ENCODE assay signal across 10 mouse cellular contexts in genomic region chr5:75076326-75077050, GRCm38 (mm10). TPM values are rescaled to one million over a fixed set of nuclear protein-coding genes. Genes with fewer than 3 reads are reported as not detected.
DNase-seq lines count a peak whose midpoint lies in the region; ATAC-seq lines count a peak whose summit lies in the region.
"Had no signal": no experiment of that assay in that cellular context is flagged by ENCODE, and none has a peak within 500 bp of the region (broad histone marks: within the 10 kb centered on the region; RNA-seq: fewer than 3 reads in every experiment).

No protein-coding gene starts in this region.

- H3K4me3 ChIP-seq in heart, embryonic 11.5 days (ENCODE audit: low read depth, low read length), result peak overlapping the region; percentile 10; the same call in 1 of the 2 replicates
- H3K4me3 ChIP-seq in embryonic facial prominence, embryonic 10.5 days, result peak overlapping the region; percentile 47
- peak overlapping the region; percentile 30 for H3K4me3 ChIP-seq in hindbrain, embryonic 14.5 days (replicated peaks; ENCODE audit: low read length)
- H3K4me3 ChIP-seq: liver, embryonic 13.5 days had no signal

- no peak for ATAC-seq in heart, embryonic 11.5 days (replicated peaks; ENCODE audit: insufficient number of reproducible peaks, low FRiP score, low TSS enrichment)
- no peak for ATAC-seq in hindbrain, embryonic 14.5 days (ENCODE audit: low FRiP score)

- no peaks in the 10 kb centered on the region for H3K9me3 ChIP-seq in heart, embryonic 11.5 days (replicated peaks; ENCODE audit: control insufficient read depth, low read length)
- no peaks in the 10 kb centered on the region for H3K9me3 ChIP-seq in embryonic facial prominence, embryonic 10.5 days
- no peaks in the 10 kb centered on the region for H3K9me3 ChIP-seq in hindbrain, embryonic 14.5 days (ENCODE audit: control insufficient read depth, low read length)
- H3K9me3 ChIP-seq: liver, embryonic 13.5 days had no signal

- no peak overlapping the region for H3K9ac ChIP-seq in heart, embryonic 11.5 days (ENCODE audit: low read depth, low read length)
- H3K9ac ChIP-seq in hindbrain, embryonic 14.5 days, result no peak overlapping the region
- H3K9ac ChIP-seq: liver, embryonic 13.5 days had no signal

- H3K27me3 ChIP-seq in heart, embryonic 11.5 days (ENCODE audit: control insufficient read depth, insufficient read depth, low read length), result peaks cover 98% of the 10 kb centered on the region
- H3K27me3 ChIP-seq in embryonic facial prominence, embryonic 10.5 days (replicated peaks; ENCODE audit: low read depth, poor library complexity, severe bottlenecking), result peaks cover 100% of the 10 kb centered on the region
- peaks cover 99% of the 10 kb centered on the region for H3K27me3 ChIP-seq in hindbrain, embryonic 14.5 days (ENCODE audit: control insufficient read depth, insufficient read depth, low read length)

- H3K4me2 ChIP-seq in heart, embryonic 11.5 days, result peak overlapping the region; percentile 55
- peak overlapping the region; percentile 55 for H3K4me2 ChIP-seq in hindbrain, embryonic 14.5 days (replicated peaks)
- H3K4me2 ChIP-seq: liver, embryonic 13.5 days had no signal

- intact Hi-C loops in heart, postnatal 14 days (cut with DNase I), result no loop called here

- H3K4me1 ChIP-seq in heart, embryonic 11.5 days (ENCODE audit: control insufficient read depth, insufficient read depth, low read length), result peaks cover 10% of the 10 kb centered on the region
- H3K4me1 ChIP-seq in embryonic facial prominence, embryonic 10.5 days, result peaks cover 33% of the 10 kb centered on the region
- peaks cover 8% of the 10 kb centered on the region for H3K4me1 ChIP-seq in hindbrain, embryonic 14.5 days (replicated peaks; ENCODE audit: control insufficient read depth, insufficient read depth, low read length)

- no peak overlapping the region for H3K27ac ChIP-seq in heart, embryonic 11.5 days (ENCODE audit: low read depth, low read length)
- no peak overlapping the region; the same call in 1 of the 2 replicates for H3K27ac ChIP-seq in embryonic facial prominence, embryonic 10.5 days (replicated peaks)
- no peak overlapping the region for H3K27ac ChIP-seq in hindbrain, embryonic 14.5 days
- H3K27ac ChIP-seq: liver, embryonic 13.5 days had no signal

- H3K36me3 ChIP-seq in heart, embryonic 11.5 days (ENCODE audit: control insufficient read depth, insufficient read depth, low read length), result no peaks in the 10 kb centered on the region
- no peaks in the 10 kb centered on the region for H3K36me3 ChIP-seq in embryonic facial prominence, embryonic 10.5 days (replicated peaks)
- H3K36me3 ChIP-seq in hindbrain, embryonic 14.5 days (replicated peaks; ENCODE audit: control insufficient read depth, insufficient read depth), result no peaks in the 10 kb centered on the region
- H3K36me3 ChIP-seq: liver, embryonic 13.5 days had no signal

- DNase-seq in heart, postnatal 14 days, result no peak
- DNase-seq in embryonic facial prominence, embryonic 10.5 days (ENCODE audit: low spot score), result peak; percentile 50
- no peak for DNase-seq in hindbrain, embryonic 14.5 days (ENCODE audit: low spot score)
- DNase-seq in neural tube, embryonic 10.5 days (ENCODE audit: extremely low spot score, low spot score), result peak; percentile 70
- no peak for DNase-seq in layer of hippocampus, postnatal 36 days
- DNase-seq in cerebellum, adult 18-20 months, result no peak
- no peak for DNase-seq in left cerebral cortex, adult 8-10 months (ENCODE audit: low spot score in 2 of 2)
- DNase-seq: kidney, adult 2 months; liver, embryonic 13.5 days had no signal

- 3% methylated on average over 17 of the region's 17 CpGs for WGBS in heart, embryonic 11.5 days (ENCODE audit: insufficient replicate concordance)
- 1% methylated on average over 17 of the region's 17 CpGs for WGBS in embryonic facial prominence, embryonic 10.5 days
- WGBS in hindbrain, embryonic 14.5 days, result 1% methylated on average over 17 of the region's 17 CpGs

RNA-seq across cellular contexts. Expression of gene Gsx2, which starts 1.1 kb away (rescaled TPM):
- not detected in 2 replicates for polyA plus RNA-seq in heart, embryonic 11.5 days (2014; fragmentation: Nextera tagmentation; extraction: Ambion mirVana)
- total RNA-seq in heart, postnatal 14 days (2021), result not detected
- polyA plus RNA-seq in embryonic facial prominence, embryonic 10.5 days (2016; fragmentation: Nextera tagmentation; extraction: Ambion mirVana), result 0.84 and 1.3 TPM in 2 replicates
- polyA plus RNA-seq in hindbrain, embryonic 14.5 days (2014; fragmentation: Nextera tagmentation; extraction: Ambion mirVana), result 0.37 TPM in 1 of 2 replicates, not detected in the other
- total RNA-seq in layer of hippocampus, postnatal 36 days (2021), result under 1 TPM in 1 of 2 experiments, not detected in 1; 0.76 TPM
- total RNA-seq in left cerebral cortex, adult 8-10 months (2022), result under 1 TPM in 3 of 4 experiments, not detected in 1; 0.37 to 0.53 (median 0.39) TPM
- polyA plus RNA-seq: kidney, adult 2 months; liver, embryonic 13.5 days had no signal

RNA-seq across cellular contexts. Expression of gene Chic2, which starts 31.9 kb away (rescaled TPM):
- 28.7 and 28.8 TPM in 2 replicates for polyA plus RNA-seq in heart, embryonic 11.5 days (2014; fragmentation: Nextera tagmentation; extraction: Ambion mirVana)
- 10 to 100 TPM; 22.2 to 23.5 TPM for total RNA-seq in heart, postnatal 14 days (2021)
- polyA plus RNA-seq in embryonic facial prominence, embryonic 10.5 days (2016; fragmentation: Nextera tagmentation; extraction: Ambion mirVana), result 36.2 and 40.3 TPM in 2 replicates
- polyA plus RNA-seq in hindbrain, embryonic 14.5 days (2014; fragmentation: Nextera tagmentation; extraction: Ambion mirVana), result 47.2 and 47.4 TPM in 2 replicates
- total RNA-seq in layer of hippocampus, postnatal 36 days (2021), result 10 to 100 TPM; 19.3 to 19.5 TPM
- total RNA-seq in left cerebral cortex, adult 8-10 months (2022), result 10 to 100 TPM; 13.1 to 17.3 (median 15.2) TPM

Comparison
In these comparisons a context has a peak if more than half of its experiments do, and no peak if none do; other contexts are left out.
1. DNase-seq: peak in embryonic facial prominence, embryonic 10.5 days (single experiment) and neural tube, embryonic 10.5 days (single experiment); none in heart, postnatal 14 days (0 of 2), hindbrain, embryonic 14.5 days (single experiment), layer of hippocampus, postnatal 36 days (0 of 2), cerebellum, adult 18-20 months (0 of 2) and left cerebral cortex, adult 8-10 months (0 of 2).
2. Peak in every context shown above with its lines, with median percentiles within 50 percentile points of each other: H3K4me3 ChIP-seq.